Mouse (Mus musculus): Measurements from ENCODE around the gene Gpr132.
"Not testable (repeated sequence)": the region's sequence is repeated elsewhere in the genome, so short reads cannot be mapped to it uniquely, and the experiment has no call there.

Gpr132 gene

DNA sequence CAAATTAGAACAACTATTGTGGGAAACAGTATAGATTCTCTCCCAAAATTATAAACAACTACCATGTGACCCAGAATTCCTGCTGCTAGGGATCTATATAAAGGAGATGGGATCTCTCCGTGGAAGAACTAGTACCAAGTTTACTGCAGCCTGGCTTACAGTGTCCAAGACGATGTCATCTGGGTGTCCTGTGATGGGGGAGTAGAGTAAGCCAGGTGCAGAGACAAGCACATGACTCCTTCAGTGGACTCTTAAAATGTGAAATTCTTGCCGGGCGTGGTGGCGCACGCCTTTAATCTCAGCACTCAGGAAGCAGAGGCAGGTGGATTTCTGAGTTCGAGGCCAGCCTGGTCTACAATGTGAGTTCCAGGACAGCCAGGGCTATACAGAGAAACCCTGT, 51.2 kb downstream of the Gpr132 start:
- not testable (repeated sequence) for DNase-seq

- peak; percentile 70 for DNase-seq
Observed at GRCm38 (mm10) chr12:112816294-112816693, 51.7 kb downstream of the Gpr132 start.

GRCm38 (mm10) chr12:112814682-112815470, 53.2 kb downstream of the Gpr132 start:
- peak; percentile 49 for DNase-seq

DNA sequence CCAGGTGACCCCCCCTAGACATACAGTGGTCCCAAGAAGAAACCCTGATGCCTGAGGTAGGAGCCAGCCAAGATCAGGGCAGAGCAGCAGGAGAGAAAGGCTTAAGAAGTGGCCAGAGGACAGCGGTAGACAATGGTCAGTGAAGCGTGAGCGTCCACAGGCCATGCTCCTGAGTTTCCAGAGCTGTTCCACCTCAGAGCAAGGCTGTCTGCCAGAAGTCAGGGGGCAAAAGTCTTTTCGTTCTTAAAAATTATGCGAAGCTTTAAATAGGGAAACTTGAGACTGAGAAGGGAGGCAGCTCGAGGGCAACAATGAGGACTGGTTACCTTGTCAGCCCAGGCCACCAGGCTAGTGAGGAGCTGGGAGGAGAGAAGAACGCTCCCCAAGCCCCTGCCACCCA, 54.7 kb downstream of the Gpr132 start:
- peak; percentile 69 for DNase-seq

GRCm38 (mm10) chr12:112810092-112810885, 57.7 kb downstream of the Gpr132 start:
- DNase-seq: no peak

- no peak for DNase-seq
Observed at GRCm38 (mm10) chr12:112809641-112810040, 58.4 kb downstream of the Gpr132 start.

DNA sequence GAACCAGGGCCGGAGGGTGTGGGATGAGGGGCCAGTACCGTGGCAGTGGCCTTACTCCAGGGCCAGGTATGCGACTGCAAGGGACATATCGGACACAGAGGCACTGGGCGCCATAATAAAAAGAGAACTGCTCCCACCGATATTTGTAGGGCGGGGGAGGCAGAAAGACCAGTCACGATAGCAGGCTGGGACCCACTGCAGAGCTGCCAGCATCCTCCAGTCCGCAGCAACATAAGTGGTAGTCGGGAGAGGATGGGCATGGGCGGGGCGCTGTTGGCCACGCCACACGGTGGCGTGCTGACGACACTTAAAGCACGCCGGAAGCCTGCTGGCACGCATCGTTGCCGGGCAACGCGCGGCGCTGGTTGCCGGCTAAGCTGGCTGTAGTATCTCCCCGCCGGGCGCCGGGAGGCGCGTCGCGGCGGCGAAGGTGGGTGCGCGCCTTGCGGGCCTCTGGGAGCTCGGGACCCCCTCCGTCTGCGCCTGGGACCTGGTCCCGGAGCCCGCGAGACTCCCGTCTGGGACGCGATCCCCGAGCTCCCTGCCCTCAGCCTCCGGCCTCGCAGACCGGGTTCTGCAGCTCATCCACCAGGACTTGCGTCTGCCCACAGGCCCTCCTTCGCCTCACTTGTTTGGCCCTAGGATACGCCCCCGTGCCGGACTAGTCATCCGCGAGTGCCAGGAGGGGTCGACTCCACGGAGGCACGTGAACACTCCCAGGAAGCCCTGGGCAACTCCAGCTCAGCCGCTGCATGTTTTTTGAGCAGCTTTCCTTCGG, 59.3 kb downstream of the Gpr132 start, which contains the start of gene Clba1:
Clba1 (plus strand) TSS at position 351 of the 778 bp plus-strand sequence.
- peak; percentile 94 for DNase-seq

GRCm38 (mm10) chr12:112808212-112808586, 59.8 kb downstream of the Gpr132 start:
- DNase-seq: no peak

DNA sequence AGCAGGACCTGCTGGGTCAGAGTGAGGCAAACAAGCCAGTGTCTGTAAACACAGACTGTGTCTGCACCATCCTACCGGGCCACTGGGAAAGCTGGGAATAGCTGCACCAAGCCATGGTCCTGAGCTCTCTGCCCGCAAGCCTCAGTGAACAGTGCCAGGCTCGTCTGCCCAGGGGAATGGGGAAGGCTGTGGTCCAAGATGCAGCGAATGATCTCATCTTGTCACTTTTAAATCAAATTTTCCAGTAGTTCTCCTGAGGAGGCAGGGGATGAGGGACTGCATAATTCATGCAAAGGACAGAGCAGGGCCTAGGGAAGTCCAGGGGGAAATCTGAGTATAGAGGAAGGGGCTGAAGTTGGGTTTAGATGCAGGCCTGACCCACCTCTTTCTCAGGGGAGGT, 60.2 kb downstream of the Gpr132 start:
- no peak for DNase-seq

GRCm38 (mm10) chr12:112806044-112806443, 62.0 kb downstream of the Gpr132 start:
- DNase-seq: no peak

DNA sequence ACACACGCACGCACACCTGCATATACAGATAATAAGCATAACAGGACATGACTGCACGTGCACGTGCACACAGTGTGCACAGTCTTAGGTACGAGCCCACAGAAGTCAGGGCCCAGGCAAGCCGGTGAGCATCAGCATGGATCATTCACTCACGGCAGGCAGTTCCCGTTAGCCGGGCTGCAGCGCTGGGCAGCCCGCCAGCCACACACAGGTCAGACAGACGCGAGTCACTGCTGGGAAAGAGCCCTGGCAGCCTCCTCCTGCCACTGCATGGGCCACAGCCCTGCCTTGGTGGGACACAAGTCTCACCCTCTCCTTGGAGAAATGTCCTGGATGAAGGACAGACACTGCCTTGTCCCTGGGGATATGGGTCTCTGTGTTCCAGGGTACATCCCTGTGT, 64.0 kb downstream of the Gpr132 start:
- DNase-seq: no peak

DNA sequence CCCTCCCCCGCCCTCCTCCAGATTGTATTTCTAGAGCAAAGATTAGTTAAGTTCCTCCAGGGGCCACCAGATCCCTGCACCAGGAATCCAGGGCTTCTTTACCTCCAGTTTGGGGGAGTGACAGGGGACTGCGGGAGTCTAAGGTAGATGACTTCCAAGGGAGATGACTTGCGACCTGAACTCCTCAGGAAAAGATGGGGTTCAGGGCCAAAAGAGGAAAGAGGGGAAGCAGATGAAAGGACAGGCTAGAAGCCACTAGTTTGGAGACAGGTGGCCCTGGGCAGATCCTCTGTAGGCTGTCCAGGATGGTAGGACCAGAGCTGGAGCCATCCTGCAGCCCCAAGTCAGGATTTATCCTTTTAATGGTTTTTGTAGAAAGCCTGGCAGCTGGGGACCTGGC, 65.1 kb downstream of the Gpr132 start:
- no peak for DNase-seq

GRCm38 (mm10) chr12:112801864-112802846, 65.9 kb downstream of the Gpr132 start, which contains the start of gene Ahnak2:
Gene Ahnak2 (minus strand): TSS chr12:112802657.
- no peak for DNase-seq

All from kidney, adult 18-20 months (tissue).